Mouse (Mus musculus) ES-E14 (cell line): ENCODE data around the gene Acin1. TPM values are rescaled to one million over a fixed set of nuclear protein-coding genes. Genes with fewer than 3 reads are reported as not detected.

ENCODE experiments used
- DNase-seq: peaks from one replicate; pipeline ENCODE4 v3.0.0-alpha.2; 2013; ENCODE audit warnings: low read depth, low spot score
- H3K27ac ChIP-seq: 2 replicates; pipeline ENCODE4 v1.5.1; 2012; ENCODE audit warnings: low read depth, mild to moderate bottlenecking, low read length, moderate library complexity, mixed read lengths; ENCODE audit not compliant: poor library complexity, insufficient read depth, severe bottlenecking
- H3K36me3 ChIP-seq: 2 replicates; pipeline ENCODE4 v1.6.1; 2012; ENCODE audit warnings: mild to moderate bottlenecking, low read length, moderate library complexity, mixed read lengths; ENCODE audit not compliant: control insufficient read depth, poor library complexity, insufficient read depth, severe bottlenecking
- H3K4me1 ChIP-seq, 2 experiments: fragments of 150-350 bp in 1 of 2; sonication (generic) in 1 of 2; 2 replicates each; pipeline ENCODE4 v1.6.1; 2012; ENCODE audit warnings: low read length in 2 of 2, mild to moderate bottlenecking in 1 of 2, mixed read lengths in 1 of 2; ENCODE audit not compliant: control insufficient read depth in 2 of 2, insufficient read depth in 2 of 2, poor library complexity in 1 of 2
- H3K4me3 ChIP-seq, 2 experiments: fragments of 150-350 bp in 1 of 2; sonication (generic) in 1 of 2; 2 replicates each; pipeline ENCODE4 v1.5.1; 2012; ENCODE audit warnings: low read length in 2 of 2, low read depth in 1 of 2, mild to moderate bottlenecking in 1 of 2, mixed read lengths in 1 of 2; ENCODE audit not compliant: insufficient read depth in 1 of 2, poor library complexity in 1 of 2, severe bottlenecking in 1 of 2
- H3K9ac ChIP-seq: 2 replicates; pipeline ENCODE4 v1.6.1; 2012; ENCODE audit warnings: low read depth, mild to moderate bottlenecking, low read length, mixed read lengths; ENCODE audit not compliant: poor library complexity, insufficient read depth, severe bottlenecking
- H3K9me3 ChIP-seq: fragments of 150-350 bp; sonication (generic); 2 replicates; pipeline ENCODE4 v1.6.1; 2012; ENCODE audit warnings: low read depth, mild to moderate bottlenecking, low read length; ENCODE audit not compliant: control insufficient read depth, insufficient read depth
- CHD2 ChIP-seq: IDR thresholded peaks from 2 replicates; pipeline ENCODE4 v1.6.1; 2014; ENCODE audit warnings: mild to moderate bottlenecking, low read depth, low read length, inconsistent platforms
- HCFC1 ChIP-seq: IDR thresholded peaks from 2 replicates; pipeline ENCODE4 v1.6.1; 2012; ENCODE audit warnings: low read length, inconsistent platforms, borderline replicate concordance; ENCODE audit not compliant: insufficient read depth
- MAFK ChIP-seq: IDR thresholded peaks from 2 replicates; pipeline ENCODE4 v1.6.1; 2014; ENCODE audit warnings: mild to moderate bottlenecking, low read depth, low read length, inconsistent platforms; ENCODE audit not compliant: insufficient read depth
- ZC3H11A ChIP-seq: IDR thresholded peaks from 2 replicates; pipeline ENCODE4 v1.6.1; 2012; ENCODE audit warnings: low read depth, mild to moderate bottlenecking, inconsistent platforms, low read length, borderline replicate concordance
- ZNF384 ChIP-seq: IDR thresholded peaks from 2 replicates; pipeline ENCODE4 v1.6.1; 2012; ENCODE audit warnings: low read depth, low read length, inconsistent platforms
- in situ Hi-C, 2 experiments: fragments of 600-800 bp; cut with MboI; formaldehyde crosslinking; loops; one replicate each; pipeline ENCODE4 v1.15.1; 2025; ENCODE audit warnings: low sequenced_read_pairs in 2 of 2, inconsistent platforms in 1 of 2; ENCODE audit not compliant: unreplicated experiment in 2 of 2
- total RNA-seq: library from RNA; depleted of rRNA; stranded (reverse); fragments of 300-350 nt; gene quantifications from 2 replicates; pipeline ENCODE4 v1.2.3, GENCODE M21; 2012

Acin1 gene
- total RNA-seq, 1 experiment, result 121 TPM

DNA sequence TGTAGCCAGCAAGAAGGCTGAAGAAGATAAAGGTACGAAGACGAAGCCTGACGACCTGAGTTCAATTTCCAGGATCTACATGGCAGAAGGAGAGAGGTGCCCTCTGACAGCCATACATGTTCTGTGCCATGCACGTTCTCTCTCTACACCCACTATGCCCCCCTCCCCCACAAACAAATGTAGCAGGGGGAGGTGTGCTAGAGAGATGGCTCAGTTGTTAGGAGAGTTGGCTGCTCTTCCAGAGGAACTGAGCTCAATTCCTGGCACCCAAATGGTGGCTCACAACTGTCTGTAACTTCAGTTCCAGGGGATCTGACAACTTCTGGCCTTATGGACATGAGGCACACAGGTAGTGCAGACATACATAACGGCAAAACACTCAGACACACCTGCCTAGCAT is 10.4 kb downstream of the Acin1 start:
- no peak overlapping the region for H3K4me3 ChIP-seq
- H3K27ac ChIP-seq, result peak overlapping the region; percentile 12; the same call in 1 of the 2 replicates
- H3K4me1 ChIP-seq, result no peaks in the 10 kb centered on the region
- H3K36me3 ChIP-seq, result peaks cover 14% of the 10 kb centered on the region
- H3K9me3 ChIP-seq, result no peaks in the 10 kb centered on the region
- in situ Hi-C loops, result no loop called here
- no peak for TF ChIP-seq ZNF384
- H3K9ac ChIP-seq, result no peak overlapping the region
- no peak for DNase-seq

- Histone ChIP-seq H3K27ac (no peak overlapping the region), H3K4me3 (no peak overlapping the region), H3K9me3 (no peaks in the 10 kb centered on the region), H3K36me3 (peaks cover 14% of the 10 kb centered on the region), H3K4me1 (no peaks in the 10 kb centered on the region), H3K9ac (no peak overlapping the region)
- in situ Hi-C loops, result no loop called here
- no peak for TF ChIP-seq MAFK
- TF ChIP-seq CHD2, result no peak
- no peak for TF ChIP-seq ZNF384
- TF ChIP-seq HCFC1, result no peak
- no peak for TF ChIP-seq ZC3H11A
- no peak for DNase-seq
These were observed 12.4 kb downstream of the Acin1 start for GRCm38 (mm10) chr14:54674317-54674716.

- Histone ChIP-seq H3K9me3 (no peaks in the 10 kb centered on the region), H3K9ac (no peak overlapping the region), H3K36me3 (peaks cover 15% of the 10 kb centered on the region), H3K4me3 (no peak overlapping the region), H3K27ac (no peak overlapping the region), H3K4me1 (no peaks in the 10 kb centered on the region)
- no peak for DNase-seq
- in situ Hi-C loops, result no loop called here
- TF ChIP-seq CHD2 (no peak), ZC3H11A (0 out of 2 replicates have a peak, but pooled peaks have one; percentile 2)
These were observed 17.4 kb downstream of the Acin1 start for GRCm38 (mm10) chr14:54669381-54669780.

GRCm38 (mm10) chr14:54664477-54665222 is 22.1 kb downstream of the Acin1 start:
- Histone ChIP-seq H3K9me3 (no peaks in the 10 kb centered on the region), H3K36me3 (peaks cover 40% of the 10 kb centered on the region), H3K9ac (no peak overlapping the region), H3K4me3 (no peak overlapping the region), H3K27ac (no peak overlapping the region), H3K4me1 (no peaks in the 10 kb centered on the region)
- no peak for TF ChIP-seq MAFK
- TF ChIP-seq CHD2, result no peak
- TF ChIP-seq HCFC1, result no peak
- no peak for TF ChIP-seq ZC3H11A
- TF ChIP-seq ZNF384, result no peak
- DNase-seq, result no peak
- in situ Hi-C loops, result no loop called here

DNA sequence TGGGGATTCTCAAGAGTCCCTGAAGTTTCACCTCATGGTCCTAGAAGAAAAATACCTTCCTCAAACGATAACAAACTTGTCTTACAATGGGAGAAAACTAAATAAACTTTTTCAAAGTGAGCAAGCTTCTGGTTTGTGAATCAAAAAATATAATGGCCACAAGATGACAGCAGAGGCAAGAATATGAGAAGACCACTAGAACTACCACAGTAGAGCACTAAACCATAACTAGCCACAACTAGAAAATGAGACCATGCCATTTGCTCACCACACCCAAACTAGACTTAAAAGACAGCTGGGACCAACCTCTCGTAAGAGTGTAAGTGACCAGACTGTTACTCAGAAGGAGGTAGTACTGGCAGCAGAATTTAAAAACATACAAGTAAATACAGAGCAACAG is 26.7 kb downstream of the Acin1 start:
- Histone ChIP-seq H3K36me3 (peaks cover 40% of the 10 kb centered on the region), H3K9ac (no peak overlapping the region), H3K4me1 (no peaks in the 10 kb centered on the region), H3K27ac (no peak overlapping the region), H3K4me3 (no peak overlapping the region), H3K9me3 (no peaks in the 10 kb centered on the region)
- peak; percentile 55 for DNase-seq
- in situ Hi-C loops, result no loop called here
- TF ChIP-seq ZC3H11A, result no peak
- no peak for TF ChIP-seq MAFK
- no peak for TF ChIP-seq CHD2
